Mouse (Mus musculus) embryonic facial prominence, embryonic 14.5 days (tissue): ENCODE data around the gene Tmprss11c. TPM values are rescaled to one million over a fixed set of nuclear protein-coding genes. Genes with fewer than 3 reads are reported as not detected.
"Not testable (repeated sequence)": the region's sequence is repeated elsewhere in the genome, so short reads cannot be mapped to it uniquely, and the experiment has no call there.

Source experiments
- ATAC-seq: fragments of 200-750 bp; cut with Nextera tagmentation; 2 replicates; pipeline ENCODE4 v1.8.0; 2017; ENCODE audit warnings: low read depth, moderate number of reproducible peaks, moderate TSS enrichment
- DNase-seq: peaks from one replicate; pipeline ENCODE4 v3.0.0-alpha.2; 2015; ENCODE audit warnings: low spot score
- H3K27ac ChIP-seq: fragments of 300-500 bp; sonication (generic); replicated peaks from 2 replicates; pipeline ENCODE4 v1.5.1; 2014; ENCODE audit warnings: low read depth, mild to moderate bottlenecking, low read length, moderate library complexity
- H3K27me3 ChIP-seq: fragments of 300-500 bp; sonication (generic); replicated peaks from 2 replicates; pipeline ENCODE4 v1.6.1; 2014; ENCODE audit warnings: low read length; ENCODE audit not compliant: control insufficient read depth, insufficient read depth
- H3K36me3 ChIP-seq: fragments of 300-500 bp; sonication (generic); 2 replicates; pipeline ENCODE4 v1.6.1; 2014; ENCODE audit warnings: low read length, mixed read lengths; ENCODE audit not compliant: control insufficient read depth, insufficient read depth
- H3K4me1 ChIP-seq: fragments of 300-500 bp; sonication (generic); 2 replicates; pipeline ENCODE4 v1.6.1; 2014; ENCODE audit warnings: antibody characterized with exemption, low read length; ENCODE audit not compliant: control insufficient read depth, insufficient read depth
- H3K4me2 ChIP-seq: fragments of 300-500 bp; sonication (generic); 2 replicates; pipeline ENCODE4 v1.6.1; 2014; ENCODE audit warnings: low read depth, mild to moderate bottlenecking, low read length, moderate library complexity, mixed read lengths
- H3K4me3 ChIP-seq: fragments of 300-500 bp; sonication (generic); 2 replicates; pipeline ENCODE4 v1.5.1; 2014; ENCODE audit warnings: low read depth, mild to moderate bottlenecking, low read length
- H3K9ac ChIP-seq: fragments of 300-500 bp; sonication (generic); 2 replicates; pipeline ENCODE4 v1.6.1; 2014; ENCODE audit warnings: low read depth, mild to moderate bottlenecking, low read length, moderate library complexity, mixed read lengths
- H3K9me3 ChIP-seq: fragments of 300-500 bp; sonication (generic); 2 replicates; pipeline ENCODE4 v1.6.1; 2016; ENCODE audit warnings: low read length; ENCODE audit not compliant: control insufficient read depth
- WGBS: fragments of 180-500 bp; shearing (Covaris S2); extraction: QIAGEN DNeasy Blood & Tissue Kit; methylation state at CpG from one replicate; pipeline ENCODE4 v1.1.7; 2014; 5-methylcytosine and 5-hydroxymethylcytosine counted together
- polyA plus RNA-seq: library from polyadenylated mRNA; unstranded; fragments of >200 nt; fragmentation: Nextera tagmentation; extraction: Ambion mirVana; gene quantifications from 2 replicates; pipeline ENCODE4 v1.2.1, GENCODE M21; 2014

Tmprss11c gene
- polyA plus RNA-seq: not detected in 2 replicates

- no peak within 1 kb of the TSS for H3K4me3 ChIP-seq
- no peaks in the 10 kb centered on the region for H3K36me3 ChIP-seq
- 83% methylated on average over 4 of the region's 4 CpGs for WGBS
- H3K4me1 ChIP-seq: no peaks in the 10 kb centered on the region
- no peak for ATAC-seq
- H3K9me3 ChIP-seq: no peaks in the 10 kb centered on the region
- no peak within 1 kb of the TSS for H3K4me2 ChIP-seq
- no peak within 1 kb of the TSS for H3K9ac ChIP-seq
- no peak for DNase-seq
- no peak within 1 kb of the TSS for H3K27ac ChIP-seq
- no peaks in the 10 kb centered on the region for H3K27me3 ChIP-seq
Observed at GRCm38 (mm10) chr5:86289208-86289607, at the start of gene Tmprss11c. TSS of gene Tmprss11c (minus strand) at chr5:86289308.

GRCm38 (mm10) chr5:86318018-86318956, 29.2 kb upstream of the Tmprss11c start:
- not testable (repeated sequence) for DNase-seq, ATAC-seq
- WGBS: 45% methylated on average over 25 of the region's 30 CpGs

GRCm38 (mm10) chr5:86306116-86306515, 17.0 kb upstream of the Tmprss11c start:
- WGBS: 62% methylated on average over 5 of the region's 5 CpGs
- Histone ChIP-seq H3K4me2 (no peak overlapping the region), H3K27ac (no peak overlapping the region), H3K4me1 (no peaks in the 10 kb centered on the region), H3K9me3 (no peaks in the 10 kb centered on the region), H3K4me3 (no peak overlapping the region), H3K9ac (no peak overlapping the region), H3K27me3 (no peaks in the 10 kb centered on the region), H3K36me3 (no peaks in the 10 kb centered on the region)
- ATAC-seq (no peak), DNase-seq (no peak)

More at GRCm38 (mm10) chr5:86318018-86318956, 29.2 kb upstream of the Tmprss11c start:
- not testable (repeated sequence) for H3K36me3 ChIP-seq, H3K9ac ChIP-seq, H3K27me3 ChIP-seq, H3K4me1 ChIP-seq, H3K27ac ChIP-seq, H3K9me3 ChIP-seq
- Histone ChIP-seq H3K4me3 (peak overlapping the region; percentile 29), H3K4me2 (peak overlapping the region; percentile 33; the same call in 1 of the 2 replicates)

- DNase-seq (no peak), ATAC-seq (no peak)
- Histone ChIP-seq H3K4me3 (no peak overlapping the region), H3K9me3 (no peaks in the 10 kb centered on the region), H3K4me1 (no peaks in the 10 kb centered on the region), H3K36me3 (no peaks in the 10 kb centered on the region), H3K27ac (no peak overlapping the region), H3K27me3 (no peaks in the 10 kb centered on the region), H3K9ac (no peak overlapping the region), H3K4me2 (no peak overlapping the region)
- WGBS: 84% methylated on average over 8 of the region's 8 CpGs
Observed at GRCm38 (mm10) chr5:86303877-86304276, 14.8 kb upstream of the Tmprss11c start.

- Histone ChIP-seq H3K4me1 (no peaks in the 10 kb centered on the region), H3K4me3 (no peak overlapping the region), H3K9me3 (no peaks in the 10 kb centered on the region), H3K27ac (no peak overlapping the region), H3K36me3 (no peaks in the 10 kb centered on the region), H3K9ac (no peak overlapping the region), H3K27me3 (no peaks in the 10 kb centered on the region), H3K4me2 (no peak overlapping the region)
- ATAC-seq (no peak), DNase-seq (no peak)
- 90% methylated on average over 11 of the region's 11 CpGs for WGBS
Observed at GRCm38 (mm10) chr5:86246559-86246958, 42.5 kb downstream of the Tmprss11c start.

- ATAC-seq: no peak
- Histone ChIP-seq H3K27me3 (no peaks in the 10 kb centered on the region), H3K4me2 (no peak overlapping the region), H3K9me3 (no peaks in the 10 kb centered on the region), H3K9ac (no peak overlapping the region), H3K4me1 (no peaks in the 10 kb centered on the region), H3K36me3 (no peaks in the 10 kb centered on the region), H3K4me3 (no peak overlapping the region), H3K27ac (no peak overlapping the region)
- DNase-seq: no peak
- 68% methylated on average over 1 of the region's 1 CpGs for WGBS
Observed at GRCm38 (mm10) chr5:86244880-86245279, 44.2 kb downstream of the Tmprss11c start.

GRCm38 (mm10) chr5:86244275-86244674, 44.8 kb downstream of the Tmprss11c start:
- H3K27ac ChIP-seq: no peak overlapping the region
- no peak overlapping the region for H3K4me2 ChIP-seq
- no peak overlapping the region for H3K9ac ChIP-seq
- ATAC-seq (no peak), DNase-seq (no peak)
- 79% methylated on average over 3 of the region's 3 CpGs for WGBS
- H3K4me3 ChIP-seq: no peak overlapping the region
- H3K27me3 ChIP-seq: no peaks in the 10 kb centered on the region
- no peaks in the 10 kb centered on the region for H3K36me3 ChIP-seq
- no peaks in the 10 kb centered on the region for H3K9me3 ChIP-seq
- H3K4me1 ChIP-seq: no peaks in the 10 kb centered on the region

GRCm38 (mm10) chr5:86227156-86227853, 61.8 kb downstream of the Tmprss11c start:
- WGBS: 73% methylated on average over 5 of the region's 5 CpGs
- no peak overlapping the region for H3K27ac ChIP-seq

More at GRCm38 (mm10) chr5:86227156-86227853, 61.8 kb downstream of the Tmprss11c start:
- no peaks in the 10 kb centered on the region for H3K36me3 ChIP-seq
- no peaks in the 10 kb centered on the region for H3K9me3 ChIP-seq
- no peaks in the 10 kb centered on the region for H3K4me1 ChIP-seq
- no peak overlapping the region for H3K9ac ChIP-seq
- H3K4me3 ChIP-seq: no peak overlapping the region
- DNase-seq (no peak), ATAC-seq (no peak)
- H3K4me2 ChIP-seq: no peak overlapping the region
- H3K27me3 ChIP-seq: no peaks in the 10 kb centered on the region
